Mouse (Mus musculus) heart, embryonic 14.5 days (tissue): ENCODE results near the gene Pla2g2d. TPM values are rescaled to one million over a fixed set of nuclear protein-coding genes. Genes with fewer than 3 reads are reported as not detected.

ENCODE experiments used
- ATAC-seq: fragments of 200-750 bp; cut with Nextera tagmentation; 2 replicates; pipeline ENCODE4 v1.8.0; 2017; ENCODE audit warnings: low read depth, moderate TSS enrichment; ENCODE audit not compliant: insufficient number of reproducible peaks, insufficient read depth, low FRiP score
- H3K27ac ChIP-seq, 2 experiments: fragments of 200-500 bp in 1 of 2; fragments of 300-500 bp in 1 of 2; sonication (generic) in 1 of 2; replicated peaks in 1 of 2; 2 replicates each; pipeline ENCODE4 v1.5.1; 2012 to 2014; ENCODE audit warnings: low read depth in 2 of 2, low read length in 2 of 2, control low read depth in 1 of 2, mild to moderate bottlenecking in 1 of 2, mixed read lengths in 1 of 2; ENCODE audit not compliant: control insufficient read depth in 1 of 2, insufficient read depth in 1 of 2
- H3K27me3 ChIP-seq: fragments of 300-500 bp; sonication (generic); 2 replicates; pipeline ENCODE4 v1.6.1; 2014; ENCODE audit warnings: mild to moderate bottlenecking, low read length, control low read depth; ENCODE audit not compliant: control insufficient read depth, insufficient read depth
- H3K36me3 ChIP-seq: fragments of 300-500 bp; sonication (generic); 2 replicates; pipeline ENCODE4 v1.6.1; 2014; ENCODE audit warnings: mild to moderate bottlenecking, control low read depth, low read length, mixed read lengths; ENCODE audit not compliant: control insufficient read depth, insufficient read depth
- H3K4me1 ChIP-seq, 2 experiments: fragments of 200-500 bp in 1 of 2; fragments of 300-500 bp in 1 of 2; sonication (generic) in 1 of 2; 2 replicates each; pipeline ENCODE4 v1.6.1; 2012 to 2014; ENCODE audit warnings: low read length in 2 of 2, control low read depth in 1 of 2, mixed read lengths in 1 of 2; ENCODE audit not compliant: control insufficient read depth in 2 of 2, insufficient read depth in 2 of 2
- H3K4me2 ChIP-seq: fragments of 300-500 bp; sonication (generic); 2 replicates; pipeline ENCODE4 v1.6.1; 2014; ENCODE audit warnings: mild to moderate bottlenecking, low read length
- H3K4me3 ChIP-seq, 2 experiments: fragments of 200-500 bp in 1 of 2; fragments of 300-500 bp in 1 of 2; sonication (generic) in 1 of 2; 2 replicates each; pipeline ENCODE4 v1.5.1; 2012 to 2014; ENCODE audit warnings: low read length in 2 of 2, mild to moderate bottlenecking in 2 of 2, control low read depth in 1 of 2, low read depth in 1 of 2, moderate library complexity in 1 of 2; ENCODE audit not compliant: control insufficient read depth in 1 of 2, insufficient read depth in 1 of 2
- H3K9ac ChIP-seq: fragments of 300-500 bp; sonication (generic); 2 replicates; pipeline ENCODE4 v1.6.1; 2014; ENCODE audit warnings: mild to moderate bottlenecking, low read length
- H3K9me3 ChIP-seq: fragments of 300-500 bp; sonication (generic); 2 replicates; pipeline ENCODE4 v1.6.1; 2016; ENCODE audit warnings: low read length, control low read depth; ENCODE audit not compliant: control insufficient read depth
- WGBS: fragments of 180-500 bp; shearing (Covaris S2); extraction: QIAGEN DNeasy Blood & Tissue Kit; methylation state at CpG from one replicate; pipeline ENCODE4 v1.1.7; 2014; 5-methylcytosine and 5-hydroxymethylcytosine counted together
- polyA plus RNA-seq: library from polyadenylated mRNA; unstranded; fragments of >200 nt; fragmentation: Nextera tagmentation; extraction: Ambion mirVana; gene quantifications from 2 replicates; pipeline ENCODE4 v1.2.1, GENCODE M21; 2014

The Pla2g2d gene
- polyA plus RNA-seq, 1 experiment from 2014 or later: not detected

DNA sequence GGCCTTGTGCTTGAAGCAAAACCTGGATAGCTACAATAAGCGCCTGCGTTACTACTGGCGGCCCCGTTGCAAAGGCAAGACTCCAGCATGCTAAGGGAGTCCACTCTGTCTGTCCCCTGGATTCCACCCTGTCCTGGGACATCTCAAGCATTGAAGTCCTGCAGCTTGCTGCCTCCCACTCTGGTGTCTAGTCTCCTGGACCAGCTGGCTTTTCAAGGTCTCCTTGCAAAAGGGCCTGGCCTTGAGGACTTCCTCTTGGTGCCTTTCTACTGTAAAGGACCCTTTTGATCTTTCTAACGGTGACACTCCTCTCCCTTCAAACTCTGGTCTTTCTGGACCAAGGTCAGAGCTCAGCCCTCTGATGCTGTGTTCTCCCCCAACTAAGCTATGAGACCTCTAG is 4.8 kb downstream of the Pla2g2d start:
- H3K27me3 ChIP-seq: peaks cover 9% of the 10 kb centered on the region
- 79% methylated on average over 5 of the region's 5 CpGs for WGBS
- no peak overlapping the region for H3K4me2 ChIP-seq
- H3K4me3 ChIP-seq: no peak overlapping the region
- H3K36me3 ChIP-seq: no peaks in the 10 kb centered on the region
- no peak overlapping the region for H3K27ac ChIP-seq
- ATAC-seq: no peak
- H3K9ac ChIP-seq: no peak overlapping the region
- no peaks in the 10 kb centered on the region for H3K9me3 ChIP-seq
- H3K4me1 ChIP-seq: no peaks in the 10 kb centered on the region

DNA sequence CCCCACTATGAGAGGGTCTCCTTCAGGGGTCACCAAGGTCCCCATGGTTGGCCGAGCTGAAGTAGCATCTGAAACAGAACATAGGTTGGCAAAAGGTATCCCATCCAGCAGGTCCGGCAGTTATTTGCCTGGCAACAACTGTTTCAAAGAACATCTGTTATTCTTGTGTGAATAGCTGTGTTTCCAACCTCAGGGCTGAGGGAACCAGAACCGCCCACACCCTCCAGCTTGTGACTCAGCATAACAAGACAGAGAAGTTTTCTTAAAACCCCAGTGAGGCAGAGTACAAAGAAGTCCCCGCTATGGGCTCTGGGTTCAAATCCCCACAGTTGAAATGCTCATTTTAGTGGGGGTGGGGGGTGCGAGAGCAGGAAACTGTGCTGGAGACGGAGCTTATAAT is 6.6 kb downstream of the Pla2g2d start:
- no peaks in the 10 kb centered on the region for H3K4me1 ChIP-seq
- no peak overlapping the region for H3K4me3 ChIP-seq
- H3K9me3 ChIP-seq: no peaks in the 10 kb centered on the region
- no peak overlapping the region for H3K4me2 ChIP-seq
- no peak overlapping the region for H3K9ac ChIP-seq
- no peaks in the 10 kb centered on the region for H3K36me3 ChIP-seq
- no peak overlapping the region for H3K27ac ChIP-seq
- WGBS: 83% methylated on average over 6 of the region's 6 CpGs
- peaks cover 9% of the 10 kb centered on the region for H3K27me3 ChIP-seq
- no peak for ATAC-seq

DNA sequence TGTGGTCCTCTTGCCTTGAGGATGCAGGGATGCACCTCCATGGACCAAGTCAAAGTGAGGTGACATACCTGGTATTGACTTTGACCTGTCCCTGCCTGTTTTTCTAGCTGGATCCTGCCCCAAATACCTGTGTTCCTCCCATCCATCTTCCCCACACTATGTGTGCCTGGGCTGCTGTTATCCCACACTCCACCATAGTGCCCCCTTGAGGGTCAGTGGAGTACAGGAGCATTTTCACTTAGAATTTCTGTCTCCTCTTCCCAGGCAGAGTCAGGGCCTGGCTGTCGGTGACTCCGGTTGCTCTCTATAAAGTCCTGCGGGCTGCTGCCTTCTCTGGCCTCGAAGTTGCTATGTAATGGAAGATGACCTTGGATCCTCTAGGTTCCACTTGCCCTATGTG is 10.2 kb downstream of the Pla2g2d start:
- no peak overlapping the region for H3K9ac ChIP-seq
- H3K4me2 ChIP-seq: no peak overlapping the region
- H3K4me1 ChIP-seq: no peaks in the 10 kb centered on the region
- no peaks in the 10 kb centered on the region for H3K36me3 ChIP-seq
- H3K9me3 ChIP-seq: no peaks in the 10 kb centered on the region
- WGBS: 56% methylated on average over 4 of the region's 4 CpGs
- ATAC-seq: no peak
- no peak overlapping the region for H3K4me3 ChIP-seq
- no peak overlapping the region for H3K27ac ChIP-seq
- peaks cover 5% of the 10 kb centered on the region for H3K27me3 ChIP-seq

DNA sequence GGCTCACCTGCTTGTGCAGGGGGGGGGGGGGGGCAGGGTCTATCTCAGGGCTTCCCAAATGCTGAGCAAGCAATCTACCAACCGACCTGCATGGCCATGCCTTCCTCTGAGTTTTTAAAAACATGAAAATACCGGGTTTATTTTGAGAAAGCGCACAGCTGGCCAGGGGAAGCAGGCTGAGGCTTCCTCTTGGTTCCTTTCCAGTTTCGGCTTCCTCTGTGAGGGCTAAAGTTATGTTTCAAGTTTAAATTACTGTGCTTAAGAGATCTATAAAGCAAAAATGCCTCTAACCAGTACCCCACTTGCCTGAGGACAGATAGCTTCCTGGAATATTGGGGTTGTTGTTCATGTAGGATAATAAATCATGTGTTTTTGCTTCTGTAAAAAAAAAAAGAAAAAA is 10.6 kb downstream of the Pla2g2d start:
- Histone ChIP-seq H3K4me2 (no peak overlapping the region), H3K27me3 (peaks cover 8% of the 10 kb centered on the region), H3K9ac (no peak overlapping the region), H3K27ac (no peak overlapping the region), H3K4me3 (no peak overlapping the region), H3K36me3 (no peaks in the 10 kb centered on the region), H3K4me1 (no peaks in the 10 kb centered on the region), H3K9me3 (no peaks in the 10 kb centered on the region)
- no peak for ATAC-seq
- WGBS: 56% methylated on average over 4 of the region's 4 CpGs

DNA sequence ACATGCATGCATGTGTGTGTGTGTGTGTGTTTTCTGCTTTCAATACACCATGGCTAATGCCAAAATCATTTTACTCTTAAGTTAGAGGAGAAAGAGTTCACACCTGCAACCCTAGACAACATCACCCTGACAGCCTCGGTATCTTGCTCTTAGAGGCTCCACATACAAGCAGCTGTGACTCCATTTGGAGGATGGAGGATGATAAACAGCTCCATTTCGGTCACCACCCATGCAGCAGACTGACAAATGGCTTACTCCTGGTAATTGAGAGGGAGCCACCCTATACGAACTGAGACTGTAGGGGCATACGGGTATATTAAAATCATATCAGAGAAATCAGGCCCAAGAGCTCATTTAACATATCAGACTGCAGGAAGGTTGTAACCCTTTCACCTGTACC is 12.8 kb downstream of the Pla2g2d start:
- no peak overlapping the region for H3K4me2 ChIP-seq
- ATAC-seq: no peak
- H3K9ac ChIP-seq: no peak overlapping the region
- H3K4me3 ChIP-seq: no peak overlapping the region
- peaks cover 11% of the 10 kb centered on the region for H3K27me3 ChIP-seq
- WGBS: 68% methylated on average over 4 of the region's 4 CpGs
- no peaks in the 10 kb centered on the region for H3K4me1 ChIP-seq
- no peaks in the 10 kb centered on the region for H3K36me3 ChIP-seq
- no peaks in the 10 kb centered on the region for H3K9me3 ChIP-seq
- H3K27ac ChIP-seq: no peak overlapping the region

DNA sequence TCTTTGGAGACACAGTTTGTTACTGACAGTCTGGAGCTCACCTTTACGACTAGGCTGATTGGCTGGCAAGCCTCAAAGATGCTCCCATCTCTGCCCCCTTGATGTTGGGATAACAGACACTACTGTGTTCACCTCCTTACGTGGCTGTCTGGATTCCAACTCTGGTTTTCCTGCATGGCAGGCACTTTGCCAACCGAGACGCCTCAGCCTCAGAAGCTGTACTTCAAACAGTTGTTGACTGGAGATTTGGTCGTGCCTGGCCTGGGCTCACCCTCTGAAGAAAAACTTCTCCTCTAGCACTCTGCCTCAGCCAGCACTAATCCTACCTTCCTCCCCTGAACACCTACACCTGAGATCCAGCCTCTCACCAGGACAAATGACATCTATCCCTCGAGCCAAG is 15.9 kb downstream of the Pla2g2d start:
- H3K4me1 ChIP-seq: no peaks in the 10 kb centered on the region
- H3K27me3 ChIP-seq: peaks cover 11% of the 10 kb centered on the region
- WGBS: 50% methylated on average over 6 of the region's 6 CpGs
- H3K36me3 ChIP-seq: no peaks in the 10 kb centered on the region
- H3K27ac ChIP-seq: no peak overlapping the region
- no peak overlapping the region for H3K9ac ChIP-seq
- H3K4me3 ChIP-seq: no peak overlapping the region
- no peak for ATAC-seq
- H3K9me3 ChIP-seq: no peaks in the 10 kb centered on the region
- no peak overlapping the region for H3K4me2 ChIP-seq

DNA sequence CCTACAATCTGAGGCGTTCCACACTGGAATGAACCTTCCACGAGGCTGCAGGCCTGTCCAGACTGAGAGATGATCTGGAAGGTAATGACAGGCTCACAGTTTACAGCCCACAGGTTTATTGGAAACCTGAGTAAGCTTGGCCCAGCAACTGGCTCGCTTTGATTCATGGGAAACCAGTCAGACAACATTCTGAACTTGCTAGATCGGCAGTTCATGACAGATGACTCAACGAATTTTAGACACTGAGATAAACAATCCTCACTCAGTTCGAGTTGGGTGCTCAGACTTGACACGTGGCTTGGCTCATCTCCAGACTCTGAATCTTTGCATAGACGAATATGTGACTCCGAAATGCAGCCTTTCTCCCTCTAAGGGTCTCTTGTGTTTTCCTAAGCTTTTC is 17.1 kb downstream of the Pla2g2d start:
- 39% methylated on average over 9 of the region's 9 CpGs for WGBS
- Histone ChIP-seq H3K27me3 (peaks cover 11% of the 10 kb centered on the region), H3K9me3 (no peaks in the 10 kb centered on the region), H3K9ac (no peak overlapping the region), H3K4me3 (no peak overlapping the region), H3K4me2 (no peak overlapping the region), H3K27ac (no peak overlapping the region), H3K4me1 (no peaks in the 10 kb centered on the region), H3K36me3 (no peaks in the 10 kb centered on the region)
- no peak for ATAC-seq

DNA sequence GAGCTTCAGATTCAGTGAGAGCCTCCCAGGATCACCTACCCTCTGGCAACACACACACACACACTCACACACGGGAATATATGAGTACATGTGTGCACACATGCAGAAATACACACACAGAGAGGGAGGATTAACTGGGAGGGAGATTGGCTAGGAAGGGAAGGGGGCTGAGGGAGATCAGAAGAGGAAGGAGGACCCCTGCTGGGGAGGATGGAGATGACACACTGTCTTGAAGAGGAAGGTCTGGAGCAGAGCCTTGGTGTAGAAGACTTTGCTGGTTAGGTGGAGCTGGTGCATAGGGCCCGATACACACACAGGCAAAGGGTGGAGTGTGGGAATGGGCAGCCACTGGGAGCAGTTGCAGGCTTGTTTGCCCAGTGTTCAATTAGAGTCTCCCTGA is 17.7 kb downstream of the Pla2g2d start:
- WGBS: 55% methylated on average over 2 of the region's 2 CpGs
- H3K4me2 ChIP-seq: no peak overlapping the region
- no peak overlapping the region for H3K4me3 ChIP-seq
- H3K4me1 ChIP-seq: no peaks in the 10 kb centered on the region
- no peak overlapping the region for H3K9ac ChIP-seq
- no peak for ATAC-seq
- H3K27ac ChIP-seq: no peak overlapping the region
- H3K36me3 ChIP-seq: no peaks in the 10 kb centered on the region
- H3K27me3 ChIP-seq: peaks cover 11% of the 10 kb centered on the region
- no peaks in the 10 kb centered on the region for H3K9me3 ChIP-seq
